Mouse (Mus musculus) erythroblast, embryonic 14.5 days (primary cell): Measurements from ENCODE around the gene Snx3.

ENCODE experiments used
- GATA1 ChIP-seq: IDR thresholded peaks from 2 replicates; pipeline ENCODE4 v1.6.1; 2012; ENCODE audit warnings: low read length, inconsistent platforms, mixed read lengths
- TAL1 ChIP-seq: IDR thresholded peaks from 3 replicates; pipeline ENCODE4 v1.6.1; 2012; ENCODE audit warnings: low read length, inconsistent platforms, mixed read lengths

- TF ChIP-seq GATA1 (no peak), TAL1 (no peak)
These were observed 24.1 kb upstream of the Snx3 start for GRCm38 (mm10) chr10:42477550-42478340.
